Mouse (Mus musculus) lung, postnatal 0 days (tissue): ENCODE measurements around the gene Trim47.

Experiments used
- CTCF ChIP-seq: IDR thresholded peaks from 2 replicates; pipeline ENCODE4 v1.5.1; 2016; ENCODE audit warnings: antibody characterized with exemption, mild to moderate bottlenecking
- EP300 ChIP-seq: IDR thresholded peaks from 2 replicates; pipeline ENCODE4 v1.6.1; 2016; ENCODE audit warnings: antibody characterized with exemption, mild to moderate bottlenecking, control low read depth

DNA sequence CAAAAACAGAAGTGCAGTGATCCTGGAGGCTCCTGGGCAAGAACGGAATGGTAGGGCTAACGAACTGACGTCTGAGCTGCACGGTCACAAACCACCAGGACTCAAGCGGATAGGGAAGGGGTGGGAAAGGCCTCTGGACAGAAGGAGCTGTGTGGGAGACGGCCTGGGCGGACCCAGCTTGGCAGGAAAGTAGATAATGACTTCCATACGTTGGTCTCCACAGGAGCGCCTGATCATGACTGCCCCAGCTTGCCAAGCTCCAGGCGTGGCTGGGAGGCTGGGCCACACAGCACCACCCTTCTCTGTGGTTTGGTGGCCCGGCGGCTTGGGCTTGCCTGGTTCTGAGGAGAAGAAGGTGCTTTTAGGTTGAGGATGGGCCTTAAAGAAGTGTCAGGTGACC, 9.8 kb downstream of the Trim47 start:
- TF ChIP-seq CTCF (no peak), EP300 (no peak)
